Mouse (Mus musculus) kidney, adult 2 months (tissue): ENCODE data around the gene 9530068E07Rik.
"Not testable (repeated sequence)": the region's sequence is repeated elsewhere in the genome, so short reads cannot be mapped to it uniquely, and the experiment has no call there.

Experiments
- CTCF ChIP-seq: fragments of 200-500 bp; conservative IDR thresholded peaks from 2 replicates; pipeline ENCODE4 v1.5.1; 2011; ENCODE audit warnings: low read depth, mild to moderate bottlenecking, control low read depth, low read length, moderate library complexity, mixed read lengths; ENCODE audit not compliant: insufficient read depth, insufficient read length
- POLR2A ChIP-seq: fragments of 200-500 bp; IDR thresholded peaks from one replicate; pipeline ENCODE4 v1.6.1; 2011; ENCODE audit warnings: low read depth, low read length, control low read depth

- TF ChIP-seq POLR2A, CTCF: not testable (repeated sequence)
These were observed 7.2 kb upstream of the 9530068E07Rik start for GRCm38 (mm10) chr11:52388979-52389378.
